Mouse (Mus musculus) heart, embryonic 13.5 days (tissue): ENCODE data around the gene Ccdc124. TPM values are rescaled to one million over a fixed set of nuclear protein-coding genes. Genes with fewer than 3 reads are reported as not detected.

ENCODE experiments used
- ATAC-seq: fragments of 200-750 bp; cut with Nextera tagmentation; 2 replicates; pipeline ENCODE4 v1.8.0; 2017; ENCODE audit warnings: moderate TSS enrichment; ENCODE audit not compliant: insufficient number of reproducible peaks, low FRiP score, low TSS enrichment; ENCODE audit errors: extremely low read depth
- H3K27ac ChIP-seq: fragments of 300-500 bp; sonication (generic); replicated peaks from 2 replicates; pipeline ENCODE4 v1.5.1; 2015; ENCODE audit warnings: moderate library complexity, mild to moderate bottlenecking, inconsistent platforms
- H3K27me3 ChIP-seq: fragments of 300-500 bp; sonication (generic); replicated peaks from 2 replicates; pipeline ENCODE4 v1.6.1; 2015; ENCODE audit warnings: mild to moderate bottlenecking, inconsistent platforms
- H3K36me3 ChIP-seq: fragments of 300-500 bp; sonication (generic); 2 replicates; pipeline ENCODE4 v1.6.1; 2015; ENCODE audit warnings: mild to moderate bottlenecking, inconsistent platforms
- H3K4me1 ChIP-seq: fragments of 300-500 bp; sonication (generic); 2 replicates; pipeline ENCODE4 v1.6.1; 2015; ENCODE audit warnings: inconsistent platforms
- H3K4me2 ChIP-seq: fragments of 300-500 bp; sonication (generic); 2 replicates; pipeline ENCODE4 v1.6.1; 2015; ENCODE audit warnings: inconsistent platforms, mild to moderate bottlenecking, moderate library complexity
- H3K4me3 ChIP-seq: fragments of 300-500 bp; sonication (generic); 2 replicates; pipeline ENCODE4 v1.5.1; 2015; ENCODE audit warnings: moderate library complexity, mild to moderate bottlenecking, inconsistent platforms
- H3K9ac ChIP-seq: fragments of 300-500 bp; sonication (generic); 2 replicates; pipeline ENCODE4 v1.6.1; 2015; ENCODE audit warnings: inconsistent platforms, mild to moderate bottlenecking, moderate library complexity
- H3K9me3 ChIP-seq: fragments of 300-500 bp; sonication (generic); 2 replicates; pipeline ENCODE4 v1.6.1; 2016; ENCODE audit warnings: inconsistent platforms
- WGBS: fragments of 180-500 bp; shearing (Covaris S2); methylation state at CpG from one replicate; pipeline ENCODE4 v1.1.7; 2015; ENCODE audit warnings: mixed read lengths; 5-methylcytosine and 5-hydroxymethylcytosine counted together
- polyA plus RNA-seq: library from polyadenylated mRNA; unstranded; fragments of >200 nt; fragmentation: Nextera tagmentation; extraction: Ambion mirVana; gene quantifications from 2 replicates; pipeline ENCODE4 v1.2.1, GENCODE M21; 2015

Gene Ccdc124
- 88.5 and 89.0 TPM in 2 replicates for polyA plus RNA-seq

DNA sequence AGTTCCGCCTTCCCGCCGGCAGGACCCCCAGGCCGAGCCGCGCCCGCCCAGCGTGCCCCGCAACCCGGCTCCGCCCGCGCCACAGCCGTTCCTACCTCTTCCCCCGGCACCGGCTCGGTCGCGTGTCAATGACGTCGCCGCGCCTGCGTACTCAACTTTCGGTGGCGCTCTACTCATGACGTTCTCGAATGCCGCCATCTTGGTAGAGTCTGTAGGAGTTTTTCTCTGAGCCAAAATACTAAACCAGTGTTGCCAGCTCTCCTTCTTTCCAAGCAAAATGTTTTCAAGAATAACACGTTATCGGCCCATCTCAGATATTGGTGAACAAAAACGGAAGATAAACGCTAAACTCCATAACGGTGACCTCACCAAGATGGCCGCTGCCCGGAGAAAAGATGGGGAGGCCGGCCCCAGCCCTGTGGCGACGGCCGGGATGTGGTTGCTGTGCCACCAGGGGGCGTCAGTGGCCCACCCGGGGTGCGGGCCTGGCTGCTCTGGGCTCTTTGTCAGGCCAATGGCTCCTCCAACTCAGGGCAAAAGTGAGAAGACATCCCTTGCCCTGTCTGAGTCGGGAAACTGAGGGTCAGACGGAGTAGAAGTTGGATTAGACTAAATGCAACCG lies at the start of gene Ccdc124:
Gene Ccdc124, minus strand, starts transcription at position 572 of the 622 bp plus-strand sequence.
- ATAC-seq = peak; percentile 87
- H3K36me3 ChIP-seq = peaks cover 2% of the 10 kb centered on the region
- peaks cover 32% of the 10 kb centered on the region for H3K4me1 ChIP-seq
- H3K4me2 ChIP-seq = peak within 1 kb of the TSS; percentile 98
- peak within 1 kb of the TSS; percentile 91 for H3K4me3 ChIP-seq
- H3K9me3 ChIP-seq = no peaks in the 10 kb centered on the region
- peak within 1 kb of the TSS; percentile 76 for H3K27ac ChIP-seq
- H3K9ac ChIP-seq = peak within 1 kb of the TSS; percentile 91
- WGBS = 1% methylated on average over 46 of the region's 46 CpGs
- no peaks in the 10 kb centered on the region; the same call in 1 of the 2 replicates for H3K27me3 ChIP-seq

DNA sequence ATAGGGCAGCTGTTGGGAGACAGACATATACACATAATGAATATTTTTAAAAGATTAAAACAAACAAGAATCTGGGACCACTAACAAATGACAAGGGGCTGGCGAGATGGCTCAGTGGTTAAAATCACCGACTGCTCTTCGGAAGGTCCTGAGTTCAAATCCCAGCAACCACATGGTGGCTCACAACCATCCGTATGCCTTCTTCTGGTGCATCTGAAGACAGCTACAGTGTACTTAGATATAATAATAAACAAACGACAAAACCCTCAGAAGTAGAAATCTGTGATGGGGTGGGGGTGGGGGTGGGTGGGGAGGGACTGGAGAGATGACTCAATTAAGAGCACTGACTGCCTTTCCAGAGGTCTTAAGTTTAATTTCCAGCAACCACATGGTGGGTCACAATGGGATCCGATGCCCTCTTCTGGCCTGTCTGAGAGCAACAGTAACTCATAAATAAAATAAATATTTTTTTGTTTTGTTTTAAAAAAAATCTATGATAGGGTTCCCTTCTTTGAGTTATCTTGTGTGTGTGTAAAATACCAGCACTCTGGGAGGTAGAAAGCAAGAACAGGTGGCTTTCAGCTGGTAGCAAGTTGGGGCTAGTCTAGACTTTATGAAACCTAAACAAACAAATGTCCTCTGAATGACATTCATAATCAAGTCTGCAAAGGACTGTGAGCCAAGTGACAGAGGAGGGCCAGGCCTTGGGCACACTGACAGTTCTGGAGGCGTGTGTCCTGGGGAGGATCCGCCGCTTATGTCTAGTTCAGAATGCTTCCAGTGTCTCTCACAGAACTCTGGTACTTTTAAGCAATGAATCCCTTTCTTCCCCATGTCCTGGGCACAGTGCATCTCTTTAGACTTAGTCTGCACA lies 46.6 kb upstream of the Ccdc124 start:
- 0 out of 2 replicates have a peak overlapping the region, but pooled peaks have one; percentile 26 for H3K27ac ChIP-seq
- no peak overlapping the region for H3K9ac ChIP-seq
- H3K4me2 ChIP-seq = no peak overlapping the region
- 78% methylated on average over 9 of the region's 9 CpGs for WGBS
- H3K27me3 ChIP-seq = no peaks in the 10 kb centered on the region
- H3K4me1 ChIP-seq = peaks cover 5% of the 10 kb centered on the region
- no peak overlapping the region for H3K4me3 ChIP-seq
- H3K9me3 ChIP-seq = no peaks in the 10 kb centered on the region
- ATAC-seq = no peak
- peaks cover 61% of the 10 kb centered on the region for H3K36me3 ChIP-seq

DNA sequence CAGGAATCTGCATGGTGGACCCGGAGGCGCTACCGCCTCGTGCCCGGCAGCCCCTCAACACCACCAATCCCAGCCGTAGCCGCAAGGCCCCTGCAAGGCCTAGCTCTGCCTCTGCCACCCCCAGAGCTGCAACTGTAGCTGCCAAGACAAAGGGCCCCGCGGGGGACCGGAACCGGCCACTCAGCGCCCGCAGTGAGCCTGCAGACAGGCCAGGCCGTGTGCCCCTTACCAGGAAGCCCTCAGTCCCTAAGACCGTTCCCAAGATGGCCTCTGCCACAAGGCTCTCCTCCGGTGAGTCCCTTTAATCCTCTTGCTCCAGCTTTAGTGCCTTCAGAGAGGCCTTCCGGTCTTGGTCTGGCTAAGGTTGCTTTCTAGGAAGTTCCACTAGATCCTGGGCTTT lies 41.0 kb upstream of the Ccdc124 start:
- Histone ChIP-seq H3K27me3 (no peaks in the 10 kb centered on the region), H3K9me3 (no peaks in the 10 kb centered on the region), H3K4me2 (no peak overlapping the region), H3K27ac (no peak overlapping the region), H3K36me3 (peaks cover 91% of the 10 kb centered on the region), H3K9ac (no peak overlapping the region), H3K4me3 (no peak overlapping the region), H3K4me1 (no peaks in the 10 kb centered on the region)
- no peak for ATAC-seq
- WGBS = 88% methylated on average over 17 of the region's 17 CpGs

DNA sequence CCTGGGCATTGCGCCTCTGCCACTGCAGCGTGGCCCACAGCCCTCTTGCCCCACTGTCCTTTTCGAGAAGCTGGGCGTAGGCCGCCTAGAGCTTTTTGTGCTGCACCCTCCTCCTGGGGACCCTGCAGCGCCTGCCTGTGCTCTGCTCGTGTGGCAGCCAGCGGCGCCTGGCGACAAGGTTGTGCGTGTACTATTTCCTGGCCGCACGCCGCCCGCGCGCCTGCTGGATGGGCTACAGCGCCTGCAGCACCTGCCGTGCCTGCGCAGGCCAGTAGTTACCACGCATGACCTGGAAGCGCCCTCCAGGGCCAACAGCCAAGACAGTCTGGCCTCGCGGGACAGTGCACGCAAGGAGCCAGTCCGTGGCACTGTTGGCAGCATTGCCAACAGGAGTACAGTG lies 39.8 kb upstream of the Ccdc124 start:
- Histone ChIP-seq H3K9me3 (no peaks in the 10 kb centered on the region), H3K9ac (no peak overlapping the region), H3K4me3 (no peak overlapping the region), H3K27ac (no peak overlapping the region), H3K36me3 (peaks cover 82% of the 10 kb centered on the region), H3K27me3 (no peaks in the 10 kb centered on the region), H3K4me2 (no peak overlapping the region), H3K4me1 (no peaks in the 10 kb centered on the region)
- ATAC-seq = no peak
- WGBS = 93% methylated on average over 26 of the region's 26 CpGs

DNA sequence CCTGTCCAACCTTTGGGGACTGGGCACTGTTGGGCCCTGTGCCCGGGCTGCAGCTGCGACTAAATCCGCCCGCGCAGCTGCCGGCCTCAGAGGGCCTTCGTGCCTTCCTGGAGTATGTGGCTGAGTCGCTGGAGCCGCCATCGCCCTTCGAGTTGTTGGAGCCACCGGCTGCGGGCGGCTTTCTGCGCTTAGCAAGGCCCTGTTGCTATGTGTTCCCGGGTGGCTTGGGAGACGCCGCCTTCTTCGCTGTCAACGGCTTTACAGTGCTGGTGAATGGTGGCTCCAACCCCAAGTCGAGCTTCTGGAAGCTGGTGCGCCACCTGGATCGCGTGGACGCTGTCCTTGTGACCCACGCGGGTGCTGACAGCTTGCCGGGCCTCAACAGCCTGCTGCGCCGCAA lies 39.2 kb upstream of the Ccdc124 start:
- Histone ChIP-seq H3K27me3 (no peaks in the 10 kb centered on the region), H3K9ac (no peak overlapping the region), H3K27ac (no peak overlapping the region), H3K9me3 (no peaks in the 10 kb centered on the region), H3K4me3 (no peak overlapping the region), H3K4me2 (no peak overlapping the region), H3K4me1 (0 out of 2 replicates have a peak, but pooled peaks cover 2% of the 10 kb centered on the region), H3K36me3 (peaks cover 76% of the 10 kb centered on the region)
- ATAC-seq = no peak
- 87% methylated on average over 30 of the region's 30 CpGs for WGBS

DNA sequence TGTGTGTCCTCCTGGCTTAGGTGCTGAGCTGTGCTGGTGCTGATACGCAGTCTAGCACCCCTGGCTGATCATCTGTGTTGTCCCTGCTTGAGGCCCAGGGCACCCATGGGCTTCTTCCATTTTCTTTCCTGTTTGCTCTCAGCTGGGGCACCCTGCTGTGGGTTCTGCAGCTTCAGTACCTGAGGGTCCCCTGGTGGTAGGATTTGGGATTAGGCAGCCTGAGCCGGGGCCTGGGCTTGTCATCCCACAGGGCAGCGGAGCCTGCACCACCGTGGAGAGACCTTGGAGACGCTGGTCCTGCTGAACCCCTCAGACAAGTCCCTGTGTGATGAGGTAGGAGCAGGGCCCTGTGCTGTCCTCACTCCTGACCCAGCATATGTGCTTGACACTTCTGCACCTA lies 37.9 kb upstream of the Ccdc124 start:
- Histone ChIP-seq H3K4me3 (no peak overlapping the region), H3K4me2 (no peak overlapping the region), H3K27ac (no peak overlapping the region), H3K27me3 (no peaks in the 10 kb centered on the region), H3K36me3 (peaks cover 63% of the 10 kb centered on the region), H3K9ac (no peak overlapping the region), H3K4me1 (peaks cover 16% of the 10 kb centered on the region), H3K9me3 (no peaks in the 10 kb centered on the region)
- no peak for ATAC-seq
- 67% methylated on average over 5 of the region's 5 CpGs for WGBS

DNA sequence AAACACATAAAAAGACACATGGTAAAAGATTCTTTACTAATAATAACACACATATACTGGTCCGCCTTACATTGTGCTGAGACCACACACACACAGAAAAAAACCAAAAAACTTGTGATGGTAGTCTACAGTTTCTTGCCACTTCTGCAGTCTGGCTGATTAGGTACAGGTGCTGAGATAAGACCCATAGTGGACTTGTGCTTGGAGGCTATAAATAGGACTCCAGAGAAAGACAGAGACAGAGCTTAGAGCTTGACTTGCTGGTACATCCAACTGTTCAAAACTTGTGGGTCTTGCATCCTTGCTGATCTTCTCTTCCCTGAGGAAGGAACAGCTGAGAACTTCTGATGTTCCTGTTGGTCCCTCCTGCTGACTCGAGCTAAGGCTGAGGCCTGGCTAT lies 33.8 kb upstream of the Ccdc124 start:
- Histone ChIP-seq H3K9me3 (no peaks in the 10 kb centered on the region), H3K4me3 (no peak overlapping the region), H3K4me1 (peaks cover 24% of the 10 kb centered on the region), H3K27ac (no peak overlapping the region), H3K27me3 (peaks cover 7% of the 10 kb centered on the region; the same call in 1 of the 2 replicates), H3K9ac (peak overlapping the region; percentile 91; the same call in 1 of the 2 replicates), H3K36me3 (peaks cover 22% of the 10 kb centered on the region), H3K4me2 (peak overlapping the region; percentile 95)
- 60% methylated on average over 2 of the region's 2 CpGs for WGBS
- ATAC-seq = no peak

DNA sequence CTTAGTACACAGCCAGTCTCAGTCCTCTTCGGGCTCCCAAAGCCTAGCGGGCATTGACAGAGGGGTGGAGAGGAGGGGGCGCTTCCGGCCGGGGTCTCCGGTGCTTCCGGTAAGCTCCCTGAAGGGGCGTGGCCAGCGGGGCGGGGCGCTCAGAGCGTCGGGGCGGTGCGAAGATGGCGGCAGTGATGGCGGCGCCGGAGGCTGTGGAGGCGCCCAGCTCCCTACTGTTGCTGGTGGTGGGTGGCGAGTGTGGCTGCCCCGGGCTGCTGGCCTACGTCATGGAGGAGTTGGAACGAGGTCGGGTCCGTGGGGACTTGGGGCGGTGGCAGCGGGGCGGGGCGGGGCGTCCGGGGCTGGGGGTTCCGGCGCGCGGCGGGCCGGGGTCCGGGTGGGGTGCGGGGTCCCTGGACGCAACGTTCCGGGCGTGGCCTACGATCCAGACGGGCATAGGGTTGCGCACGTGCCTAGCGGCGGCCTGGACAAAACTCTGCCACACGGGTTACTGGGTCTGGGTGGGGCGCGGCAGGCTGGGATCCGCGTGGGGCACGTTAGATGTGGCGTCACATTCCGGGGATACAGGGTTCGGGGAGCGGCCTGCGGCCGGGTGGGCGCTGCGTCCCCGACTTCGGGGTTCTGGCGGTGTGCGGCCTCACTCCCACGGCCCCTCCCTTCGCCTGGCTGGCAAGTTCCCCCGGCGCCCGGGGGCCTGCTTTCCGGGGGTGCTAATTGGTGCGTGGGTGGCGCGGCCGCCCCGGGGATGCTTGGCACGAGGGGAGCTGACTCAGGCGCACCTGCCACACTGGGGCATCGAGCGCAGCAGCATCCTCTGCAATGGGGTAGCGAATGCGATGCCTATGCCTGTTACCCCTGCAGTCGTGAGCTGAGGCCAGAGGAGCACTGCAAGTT lies 32.3 kb upstream of the Ccdc124 start, which contains the start of gene Map1s:
Gene Map1s, plus strand, starts transcription at position 102 of the 906 bp plus-strand sequence.
- WGBS = under 1% methylated on average over 86 of the region's 86 CpGs
- ATAC-seq = peak; percentile 72
- Histone ChIP-seq H3K36me3 (peaks cover 8% of the 10 kb centered on the region), H3K9me3 (no peaks in the 10 kb centered on the region), H3K9ac (peak within 1 kb of the TSS; percentile 91), H3K4me3 (peak within 1 kb of the TSS; percentile 82), H3K27ac (peak within 1 kb of the TSS; percentile 90), H3K4me1 (peaks cover 24% of the 10 kb centered on the region), H3K4me2 (peak within 1 kb of the TSS; percentile 95), H3K27me3 (peaks cover 14% of the 10 kb centered on the region)

DNA sequence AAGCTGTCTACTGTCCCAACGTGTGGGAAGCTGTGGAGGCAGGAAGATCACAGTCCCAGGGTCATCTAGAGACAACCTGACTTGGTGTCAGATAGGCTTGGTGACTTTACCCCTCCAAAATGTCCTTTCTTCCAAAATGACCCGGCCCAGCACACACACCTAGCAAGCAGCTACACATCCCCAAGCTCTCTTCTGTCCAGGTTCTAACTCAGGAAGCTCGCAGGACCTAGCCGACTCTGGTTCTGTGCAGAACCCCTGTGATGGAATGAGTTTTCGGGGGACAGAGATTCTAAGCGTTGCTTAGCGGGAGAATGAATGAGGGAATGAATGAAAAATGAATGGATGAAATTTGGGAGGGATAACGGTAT lies 31.7 kb upstream of the Ccdc124 start:
- Histone ChIP-seq H3K9me3 (no peaks in the 10 kb centered on the region), H3K4me3 (peak overlapping the region; percentile 82), H3K4me1 (peaks cover 24% of the 10 kb centered on the region), H3K27me3 (peaks cover 14% of the 10 kb centered on the region), H3K36me3 (0 out of 2 replicates have a peak, but pooled peaks cover 3% of the 10 kb centered on the region), H3K9ac (peak overlapping the region; percentile 91), H3K27ac (peak overlapping the region; percentile 90), H3K4me2 (peak overlapping the region; percentile 95)
- no peak for ATAC-seq
- 18% methylated on average over 8 of the region's 8 CpGs for WGBS

DNA sequence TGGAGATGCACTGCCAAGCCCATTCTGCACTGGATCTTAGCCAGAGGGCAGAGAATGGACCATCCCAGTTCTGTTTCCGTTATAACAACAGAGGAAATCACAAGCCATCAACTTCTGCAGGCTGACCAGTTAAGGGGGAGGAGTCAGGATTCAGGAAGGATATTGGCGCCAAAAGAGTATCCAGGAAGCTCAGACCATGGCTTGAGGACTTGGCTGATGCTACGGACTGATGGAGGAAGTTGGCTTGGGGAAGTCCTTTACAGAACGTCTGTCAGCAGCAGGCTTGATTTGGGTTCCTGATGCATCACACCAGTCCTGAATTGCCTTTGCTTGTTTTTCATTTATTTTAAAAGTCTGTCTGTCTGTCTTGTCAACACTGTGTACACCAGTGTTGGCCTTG lies 30.8 kb upstream of the Ccdc124 start:
- H3K9me3 ChIP-seq = no peaks in the 10 kb centered on the region
- peaks cover 14% of the 10 kb centered on the region for H3K27me3 ChIP-seq
- no peak for ATAC-seq
- no peak overlapping the region for H3K4me2 ChIP-seq
- H3K4me1 ChIP-seq = peaks cover 24% of the 10 kb centered on the region
- H3K27ac ChIP-seq = no peak overlapping the region
- no peak overlapping the region for H3K4me3 ChIP-seq
- 0 out of 2 replicates have a peak, but pooled peaks cover 3% of the 10 kb centered on the region for H3K36me3 ChIP-seq
- H3K9ac ChIP-seq = no peak overlapping the region
- 46% methylated on average over 4 of the region's 4 CpGs for WGBS

DNA sequence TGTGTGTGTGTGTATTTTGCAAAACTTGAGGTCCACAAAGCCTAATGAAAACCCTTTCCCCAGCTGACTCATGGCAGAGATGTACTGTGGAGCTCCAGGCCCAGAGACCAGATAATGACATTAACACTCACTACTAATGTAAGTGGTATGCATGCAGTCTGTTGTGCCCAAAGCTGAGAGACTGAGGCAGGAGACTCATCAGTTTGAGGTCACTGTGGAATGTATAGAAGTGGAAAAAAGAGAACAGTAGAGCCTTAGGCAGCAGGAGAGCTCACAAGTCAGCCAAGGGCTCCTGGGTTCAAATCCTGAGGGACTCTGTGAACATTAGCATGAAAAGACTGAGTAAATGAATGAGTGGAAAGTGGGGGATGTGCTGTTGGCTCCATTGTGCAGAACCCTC lies 29.8 kb upstream of the Ccdc124 start:
- peaks cover 24% of the 10 kb centered on the region for H3K4me1 ChIP-seq
- no peak overlapping the region for H3K4me3 ChIP-seq
- peaks cover 14% of the 10 kb centered on the region for H3K27me3 ChIP-seq
- no peak overlapping the region for H3K4me2 ChIP-seq
- no peak overlapping the region for H3K9ac ChIP-seq
- ATAC-seq = no peak
- no peak overlapping the region for H3K27ac ChIP-seq
- no peaks in the 10 kb centered on the region for H3K9me3 ChIP-seq
- no peaks in the 10 kb centered on the region for H3K36me3 ChIP-seq
